Mouse (Mus musculus) forebrain, embryonic 12.5 days (tissue): ENCODE data around the gene Eif4h. TPM values are rescaled to one million over a fixed set of nuclear protein-coding genes. Genes with fewer than 3 reads are reported as not detected.
"Not testable (repeated sequence)": the region's sequence is repeated elsewhere in the genome, so short reads cannot be mapped to it uniquely, and the experiment has no call there.

Experiments
- ATAC-seq: fragments of 200-750 bp; cut with Nextera tagmentation; 2 replicates; pipeline ENCODE4 v1.8.0; 2017; ENCODE audit warnings: moderate TSS enrichment; ENCODE audit not compliant: low FRiP score
- H3K27ac ChIP-seq: fragments of 300-500 bp; sonication (generic); 2 replicates; pipeline ENCODE4 v1.5.1; 2016; ENCODE audit warnings: mild to moderate bottlenecking
- H3K27me3 ChIP-seq: fragments of 300-500 bp; sonication (generic); 2 replicates; pipeline ENCODE4 v1.6.1; 2016; ENCODE audit warnings: mild to moderate bottlenecking
- H3K36me3 ChIP-seq: fragments of 300-500 bp; sonication (generic); replicated peaks from 2 replicates; pipeline ENCODE4 v1.6.1; 2016; ENCODE audit warnings: mild to moderate bottlenecking
- H3K4me1 ChIP-seq: fragments of 300-500 bp; sonication (generic); 2 replicates; pipeline ENCODE4 v1.6.1; 2016
- H3K4me2 ChIP-seq: fragments of 300-500 bp; sonication (generic); 2 replicates; pipeline ENCODE4 v1.6.1; 2016; ENCODE audit warnings: mild to moderate bottlenecking, moderate library complexity
- H3K4me3 ChIP-seq: fragments of 300-500 bp; sonication (generic); replicated peaks from 2 replicates; pipeline ENCODE4 v1.5.1; 2016; ENCODE audit warnings: mild to moderate bottlenecking
- H3K9ac ChIP-seq: fragments of 300-500 bp; sonication (generic); 2 replicates; pipeline ENCODE4 v1.6.1; 2016; ENCODE audit warnings: mild to moderate bottlenecking
- H3K9me3 ChIP-seq: fragments of 300-500 bp; sonication (generic); 2 replicates; pipeline ENCODE4 v1.6.1; 2016
- WGBS: fragments of 180-500 bp; shearing (Covaris S2); methylation state at CpG from one replicate; pipeline ENCODE4 v1.1.7; 2016; 5-methylcytosine and 5-hydroxymethylcytosine counted together
- polyA plus RNA-seq: library from polyadenylated mRNA; unstranded; fragments of >200 nt; fragmentation: Nextera tagmentation; extraction: Ambion mirVana; gene quantifications from 2 replicates; pipeline ENCODE4 v1.2.1, GENCODE M21; 2016

Eif4h gene
- polyA plus RNA-seq, 1 experiment from 2014 or later, result 466 TPM

- peak overlapping the region; percentile 85 for H3K27ac ChIP-seq
- H3K9me3 ChIP-seq, result no peaks in the 10 kb centered on the region
- H3K4me1 ChIP-seq, result peaks cover 40% of the 10 kb centered on the region
- WGBS, result 1% methylated on average over 14 of the region's 14 CpGs
- H3K36me3 ChIP-seq, result peaks cover 9% of the 10 kb centered on the region
- H3K4me2 ChIP-seq, result peak overlapping the region; percentile 62
- H3K9ac ChIP-seq, result peak overlapping the region; percentile 48
- H3K27me3 ChIP-seq, result no peaks in the 10 kb centered on the region
- ATAC-seq, result peak; percentile 94
- peak overlapping the region; percentile 33 for H3K4me3 ChIP-seq
Measured at GRCm38 (mm10) chr5:134675956-134676759, 36.9 kb upstream of the Eif4h start.

- 75% methylated on average over 5 of the region's 5 CpGs for WGBS
- Histone ChIP-seq H3K4me3 (no peak overlapping the region), H3K4me1 (peaks cover 40% of the 10 kb centered on the region), H3K9me3 (no peaks in the 10 kb centered on the region), H3K4me2 (no peak overlapping the region), H3K27ac (peak overlapping the region; percentile 85), H3K9ac (peak overlapping the region; percentile 48; the same call in 1 of the 2 replicates), H3K36me3 (peaks cover 13% of the 10 kb centered on the region), H3K27me3 (no peaks in the 10 kb centered on the region)
- ATAC-seq, result no peak
Measured at GRCm38 (mm10) chr5:134674977-134675376, 35.7 kb upstream of the Eif4h start.

GRCm38 (mm10) chr5:134672611-134673010, 33.3 kb upstream of the Eif4h start:
- no peaks in the 10 kb centered on the region for H3K27me3 ChIP-seq
- peak overlapping the region; percentile 62; the same call in 1 of the 2 replicates for H3K27ac ChIP-seq
- H3K9me3 ChIP-seq, result no peaks in the 10 kb centered on the region
- H3K9ac ChIP-seq, result no peak overlapping the region
- H3K4me2 ChIP-seq, result no peak overlapping the region
- no peak overlapping the region for H3K4me3 ChIP-seq
- peaks cover 34% of the 10 kb centered on the region for H3K36me3 ChIP-seq
- no peak for ATAC-seq
- H3K4me1 ChIP-seq, result peaks cover 39% of the 10 kb centered on the region
- 87% methylated on average over 6 of the region's 6 CpGs for WGBS

- H3K27me3 ChIP-seq, result no peaks in the 10 kb centered on the region
- H3K27ac ChIP-seq, result peak overlapping the region; percentile 62
- no peak for ATAC-seq
- no peaks in the 10 kb centered on the region for H3K9me3 ChIP-seq
- peaks cover 37% of the 10 kb centered on the region for H3K4me1 ChIP-seq
- no peak overlapping the region for H3K4me3 ChIP-seq
- no peak overlapping the region for H3K4me2 ChIP-seq
- peaks cover 35% of the 10 kb centered on the region for H3K36me3 ChIP-seq
- H3K9ac ChIP-seq, result no peak overlapping the region
- WGBS, result 93% methylated on average over 1 of the region's 1 CpGs
Measured at GRCm38 (mm10) chr5:134672198-134672516, 32.9 kb upstream of the Eif4h start.

- Histone ChIP-seq H3K4me3 (no peak overlapping the region), H3K27me3 (no peaks in the 10 kb centered on the region), H3K9ac (no peak overlapping the region), H3K36me3 (peaks cover 38% of the 10 kb centered on the region), H3K4me1 (peaks cover 31% of the 10 kb centered on the region), H3K9me3 (no peaks in the 10 kb centered on the region), H3K4me2 (no peak overlapping the region), H3K27ac (peak overlapping the region; percentile 62)
- WGBS, result 68% methylated on average over 17 of the region's 17 CpGs
- no peak for ATAC-seq
Measured at GRCm38 (mm10) chr5:134671335-134672197, 32.3 kb upstream of the Eif4h start.

- H3K9ac ChIP-seq, result no peak overlapping the region
- WGBS, result 81% methylated on average over 20 of the region's 20 CpGs
- no peak for ATAC-seq
- H3K4me2 ChIP-seq, result no peak overlapping the region
- H3K9me3 ChIP-seq, result no peaks in the 10 kb centered on the region
- peaks cover 61% of the 10 kb centered on the region for H3K36me3 ChIP-seq
- H3K4me1 ChIP-seq, result peaks cover 12% of the 10 kb centered on the region; the same call in 1 of the 2 replicates
- no peaks in the 10 kb centered on the region for H3K27me3 ChIP-seq
- H3K4me3 ChIP-seq, result no peak overlapping the region
- no peak overlapping the region for H3K27ac ChIP-seq
Measured at GRCm38 (mm10) chr5:134669001-134669708, 29.9 kb upstream of the Eif4h start.

- Histone ChIP-seq H3K9me3 (no peaks in the 10 kb centered on the region), H3K4me3 (no peak overlapping the region), H3K27ac (no peak overlapping the region), H3K9ac (no peak overlapping the region), H3K36me3 (peaks cover 68% of the 10 kb centered on the region), H3K4me2 (no peak overlapping the region), H3K27me3 (no peaks in the 10 kb centered on the region), H3K4me1 (peaks cover 12% of the 10 kb centered on the region; the same call in 1 of the 2 replicates)
- ATAC-seq, result peak; percentile 49; the same call in 1 of the 2 replicates
- WGBS, result 31% methylated on average over 8 of the region's 8 CpGs
Measured at GRCm38 (mm10) chr5:134668495-134668894, 29.2 kb upstream of the Eif4h start.

- Histone ChIP-seq H3K36me3 (peaks cover 38% of the 10 kb centered on the region), H3K27ac (no peak overlapping the region), H3K9me3 (no peaks in the 10 kb centered on the region), H3K9ac (no peak overlapping the region), H3K4me3 (no peak overlapping the region), H3K4me1 (no peaks in the 10 kb centered on the region), H3K27me3 (no peaks in the 10 kb centered on the region), H3K4me2 (no peak overlapping the region)
- WGBS, result 76% methylated on average over 4 of the region's 4 CpGs
- ATAC-seq, result no peak
Measured at GRCm38 (mm10) chr5:134656708-134657107, 17.4 kb upstream of the Eif4h start.

- no peaks in the 10 kb centered on the region for H3K9me3 ChIP-seq
- H3K9ac ChIP-seq, result no peak overlapping the region
- H3K36me3 ChIP-seq, result peaks cover 8% of the 10 kb centered on the region
- H3K4me2 ChIP-seq, result no peak overlapping the region
- no peaks in the 10 kb centered on the region for H3K4me1 ChIP-seq
- no peak overlapping the region for H3K4me3 ChIP-seq
- no peak for ATAC-seq
- WGBS, result 71% methylated on average over 7 of the region's 7 CpGs
- H3K27ac ChIP-seq, result no peak overlapping the region
- no peaks in the 10 kb centered on the region for H3K27me3 ChIP-seq
Measured at GRCm38 (mm10) chr5:134652015-134652414, 12.7 kb upstream of the Eif4h start.

- no peaks in the 10 kb centered on the region for H3K9me3 ChIP-seq
- 51% methylated on average over 5 of the region's 5 CpGs for WGBS
- H3K4me1 ChIP-seq, result no peaks in the 10 kb centered on the region
- ATAC-seq, result no peak
- no peaks in the 10 kb centered on the region for H3K36me3 ChIP-seq
- no peaks in the 10 kb centered on the region for H3K27me3 ChIP-seq
- no peak overlapping the region for H3K4me2 ChIP-seq
- no peak overlapping the region for H3K4me3 ChIP-seq
- H3K27ac ChIP-seq, result no peak overlapping the region
- H3K9ac ChIP-seq, result no peak overlapping the region
Measured at GRCm38 (mm10) chr5:134650926-134651325, 11.6 kb upstream of the Eif4h start.

GRCm38 (mm10) chr5:134648976-134649375, 9.7 kb upstream of the Eif4h start:
- H3K27ac ChIP-seq, H3K27me3 ChIP-seq, ATAC-seq, H3K4me2 ChIP-seq, H3K4me3 ChIP-seq, H3K4me1 ChIP-seq, H3K36me3 ChIP-seq, H3K9ac ChIP-seq, H3K9me3 ChIP-seq: not testable (repeated sequence)
- 97% methylated on average over 3 of the region's 4 CpGs for WGBS

- ATAC-seq, result no peak
- Histone ChIP-seq H3K9me3 (no peaks in the 10 kb centered on the region), H3K4me2 (no peak overlapping the region), H3K4me1 (no peaks in the 10 kb centered on the region), H3K36me3 (no peaks in the 10 kb centered on the region), H3K27me3 (no peaks in the 10 kb centered on the region), H3K9ac (no peak overlapping the region), H3K4me3 (no peak overlapping the region), H3K27ac (no peak overlapping the region)
- WGBS, result 75% methylated on average over 2 of the region's 2 CpGs
Measured at GRCm38 (mm10) chr5:134647394-134647793, 8.1 kb upstream of the Eif4h start.
